Mouse (Mus musculus): Measurements from ENCODE around the gene Gm28048.
A peak's percentile ranks its signal among the peaks of the same experiment; 100 is the strongest.

- TF ChIP-seq CTCF (IDR thresholded peaks at IDR 0.05; ENCODE audit: control insufficient read depth, insufficient read depth, insufficient replicate concordance, low read depth, low read length) (peak; percentile 59), POLR2A (IDR thresholded peaks at IDR 0.05; ENCODE audit: control insufficient read depth, low read depth, low read length) (no peak)
Observed at GRCm38 (mm10) chr11:22956830-22957229, 25.1 kb downstream of the Gm28048 start.
